Mouse (Mus musculus): Measurements from ENCODE around the gene Syt12. TPM values are rescaled to one million over a fixed set of nuclear protein-coding genes. Genes with fewer than 3 reads are reported as not detected.
A peak's percentile ranks its signal among the peaks of the same experiment; 100 is the strongest.

Gene Syt12
- polyA plus RNA-seq, 1 experiment from 2014 or later: 1.8 TPM

GRCm38 (mm10) chr19:4487877-4488276 lies 10.6 kb upstream of the Syt12 start:
- no peaks in the 10 kb centered on the region for H3K27me3 ChIP-seq (ENCODE audit: insufficient read depth, low read length)
- H3K27ac ChIP-seq (ENCODE audit: low read depth): peak overlapping the region; percentile 9; the same call in 1 of the 2 replicates
- ATAC-seq (ENCODE audit: insufficient read depth): no peak
- WGBS: 46% methylated on average over 2 of the region's 2 CpGs
- H3K36me3 ChIP-seq (ENCODE audit: insufficient read depth): no peaks in the 10 kb centered on the region
- no peak for TF ChIP-seq CTCF (IDR thresholded peaks at IDR 0.05; ENCODE audit: low read depth)
- no peaks in the 10 kb centered on the region for H3K9me3 ChIP-seq (ENCODE audit: low read depth, low read length)
- H3K4me3 ChIP-seq (ENCODE audit: low read depth, low read length): no peak overlapping the region
- H3K9ac ChIP-seq: no peak overlapping the region
- peak; percentile 19 for DNase-seq
- H3K4me1 ChIP-seq (ENCODE audit: insufficient read depth): no peaks in the 10 kb centered on the region
- no peak overlapping the region for H3K4me2 ChIP-seq

- Histone ChIP-seq H3K4me3 (ENCODE audit: low read depth, low read length) (no peak overlapping the region), H3K27ac (ENCODE audit: low read depth) (peak overlapping the region; percentile 40), H3K9me3 (ENCODE audit: low read depth, low read length) (no peaks in the 10 kb centered on the region), H3K36me3 (ENCODE audit: insufficient read depth) (no peaks in the 10 kb centered on the region), H3K4me1 (ENCODE audit: insufficient read depth) (no peaks in the 10 kb centered on the region), H3K9ac (no peak overlapping the region), H3K4me2 (no peak overlapping the region), H3K27me3 (ENCODE audit: insufficient read depth, low read length) (no peaks in the 10 kb centered on the region)
- DNase-seq: peak; percentile 38
- no peak for TF ChIP-seq CTCF (IDR thresholded peaks at IDR 0.05; ENCODE audit: low read depth)
- WGBS: 14% methylated on average over 5 of the region's 5 CpGs
- ATAC-seq (ENCODE audit: insufficient read depth): no peak
Observed at GRCm38 (mm10) chr19:4485006-4485405, 7.8 kb upstream of the Syt12 start.

- 0 out of 2 replicates have a peak, but pooled peaks cover 5% of the 10 kb centered on the region for H3K27me3 ChIP-seq (ENCODE audit: insufficient read depth, low read length)
- DNase-seq: no peak
- H3K27ac ChIP-seq (ENCODE audit: low read depth): no peak overlapping the region
- WGBS: 81% methylated on average over 3 of the region's 3 CpGs
- H3K4me3 ChIP-seq (ENCODE audit: low read depth, low read length): no peak overlapping the region
- no peaks in the 10 kb centered on the region for H3K4me1 ChIP-seq (ENCODE audit: insufficient read depth)
- ATAC-seq (ENCODE audit: insufficient read depth): no peak
- no peaks in the 10 kb centered on the region for H3K36me3 ChIP-seq (ENCODE audit: insufficient read depth)
- H3K9ac ChIP-seq: no peak overlapping the region
- TF ChIP-seq CTCF (IDR thresholded peaks at IDR 0.05; ENCODE audit: low read depth): no peak
- H3K9me3 ChIP-seq (ENCODE audit: low read depth, low read length): no peaks in the 10 kb centered on the region
- H3K4me2 ChIP-seq: no peak overlapping the region
Observed at GRCm38 (mm10) chr19:4482111-4482859, 5.0 kb upstream of the Syt12 start.

- Histone ChIP-seq H3K4me3 (ENCODE audit: low read depth, low read length) (no peak overlapping the region), H3K4me1 (ENCODE audit: insufficient read depth) (no peaks in the 10 kb centered on the region), H3K4me2 (no peak overlapping the region), H3K27ac (ENCODE audit: low read depth) (no peak overlapping the region), H3K9me3 (ENCODE audit: low read depth, low read length) (no peaks in the 10 kb centered on the region), H3K27me3 (ENCODE audit: insufficient read depth, low read length) (peaks cover 11% of the 10 kb centered on the region), H3K36me3 (ENCODE audit: insufficient read depth) (no peaks in the 10 kb centered on the region), H3K9ac (no peak overlapping the region)
- ATAC-seq (ENCODE audit: insufficient read depth): no peak
- 23% methylated on average over 4 of the region's 4 CpGs for WGBS
- TF ChIP-seq CTCF (IDR thresholded peaks at IDR 0.05; ENCODE audit: low read depth): no peak
- DNase-seq: no peak
Observed at GRCm38 (mm10) chr19:4481326-4481725, 4.1 kb upstream of the Syt12 start.

- no peak for TF ChIP-seq CTCF (IDR thresholded peaks at IDR 0.05; ENCODE audit: low read depth)
Observed at GRCm38 (mm10) chr19:4480041-4480440, 2.8 kb upstream of the Syt12 start.

GRCm38 (mm10) chr19:4478190-4478516 lies 906 bp upstream of the Syt12 start:
- no peak overlapping the region for H3K4me3 ChIP-seq (ENCODE audit: low read depth, low read length)
- H3K9me3 ChIP-seq (ENCODE audit: low read depth, low read length): no peaks in the 10 kb centered on the region
- 0 out of 2 replicates have a peak, but pooled peaks have one; percentile 13 for ATAC-seq (ENCODE audit: insufficient read depth)
- H3K36me3 ChIP-seq (ENCODE audit: insufficient read depth): no peaks in the 10 kb centered on the region
- 34% methylated on average over 1 of the region's 1 CpGs for WGBS
- H3K27me3 ChIP-seq (ENCODE audit: insufficient read depth, low read length): peaks cover 23% of the 10 kb centered on the region
- H3K9ac ChIP-seq: no peak overlapping the region
- H3K4me2 ChIP-seq: peak overlapping the region; percentile 23
- no peak overlapping the region; the same call in 1 of the 2 replicates for H3K27ac ChIP-seq (ENCODE audit: low read depth)
- no peaks in the 10 kb centered on the region for H3K4me1 ChIP-seq (ENCODE audit: insufficient read depth)
- peak; percentile 49 for DNase-seq
- peak; percentile 63 for TF ChIP-seq CTCF (IDR thresholded peaks at IDR 0.05; ENCODE audit: low read depth)

More at GRCm38 (mm10) chr19:4480041-4480440, 2.8 kb upstream of the Syt12 start:
- Histone ChIP-seq H3K4me2 (no peak overlapping the region), H3K27ac (ENCODE audit: low read depth) (no peak overlapping the region), H3K9ac (no peak overlapping the region), H3K27me3 (ENCODE audit: insufficient read depth, low read length) (peaks cover 20% of the 10 kb centered on the region), H3K36me3 (ENCODE audit: insufficient read depth) (no peaks in the 10 kb centered on the region), H3K4me3 (ENCODE audit: low read depth, low read length) (no peak overlapping the region), H3K4me1 (ENCODE audit: insufficient read depth) (no peaks in the 10 kb centered on the region), H3K9me3 (ENCODE audit: low read depth, low read length) (no peaks in the 10 kb centered on the region)
- no peak for DNase-seq
- no peak for ATAC-seq (ENCODE audit: insufficient read depth)
- 72% methylated on average over 2 of the region's 2 CpGs for WGBS

- TF ChIP-seq CTCF (IDR thresholded peaks at IDR 0.05; ENCODE audit: low read depth): no peak
- Histone ChIP-seq H3K27me3 (ENCODE audit: insufficient read depth, low read length) (peaks cover 23% of the 10 kb centered on the region), H3K9ac (peak overlapping the region; percentile 62), H3K27ac (ENCODE audit: low read depth) (no peak overlapping the region), H3K9me3 (ENCODE audit: low read depth, low read length) (no peaks in the 10 kb centered on the region), H3K36me3 (ENCODE audit: insufficient read depth) (no peaks in the 10 kb centered on the region), H3K4me1 (ENCODE audit: insufficient read depth) (no peaks in the 10 kb centered on the region), H3K4me3 (ENCODE audit: low read depth, low read length) (peak overlapping the region; percentile 56), H3K4me2 (peak overlapping the region; percentile 98)
- under 1% methylated on average over 70 of the region's 70 CpGs for WGBS
- ATAC-seq (ENCODE audit: insufficient read depth) (peak; percentile 83), DNase-seq (peak; percentile 76)
Observed at GRCm38 (mm10) chr19:4476601-4477257, 518 bp downstream of the Syt12 start.

Data from lung, embryonic 14.5 days (tissue).